Mouse (Mus musculus) hindbrain, embryonic 16.5 days (tissue): ENCODE data around the gene Trp63. TPM values are rescaled to one million over a fixed set of nuclear protein-coding genes. Genes with fewer than 3 reads are reported as not detected.
A peak's percentile ranks its signal among the peaks of the same experiment; 100 is the strongest.
"Not testable (repeated sequence)": the region's sequence is repeated elsewhere in the genome, so short reads cannot be mapped to it uniquely, and the experiment has no call there.

Experiments
- ATAC-seq: fragments of 200-750 bp; cut with Nextera tagmentation; 2 replicates; pipeline ENCODE4 v1.8.0; 2017; ENCODE audit warnings: moderate TSS enrichment, moderate library complexity
- H3K27ac ChIP-seq: fragments of 300-500 bp; sonication (generic); 2 replicates; pipeline ENCODE4 v1.5.1; 2014; ENCODE audit warnings: low read depth, mild to moderate bottlenecking, control low read depth, low read length, moderate library complexity
- H3K27me3 ChIP-seq: fragments of 300-500 bp; sonication (generic); replicated peaks from 2 replicates; pipeline ENCODE4 v1.6.1; 2014; ENCODE audit warnings: low read length; ENCODE audit not compliant: control insufficient read depth, insufficient read depth
- H3K36me3 ChIP-seq: fragments of 300-500 bp; sonication (generic); 2 replicates; pipeline ENCODE4 v1.6.1; 2014; ENCODE audit warnings: mild to moderate bottlenecking, low read length, moderate library complexity, mixed read lengths; ENCODE audit not compliant: control insufficient read depth, insufficient read depth
- H3K4me1 ChIP-seq: fragments of 300-500 bp; sonication (generic); 2 replicates; pipeline ENCODE4 v1.6.1; 2014; ENCODE audit warnings: low read depth, low read length; ENCODE audit not compliant: control insufficient read depth, insufficient read depth
- H3K4me2 ChIP-seq: fragments of 300-500 bp; sonication (generic); 2 replicates; pipeline ENCODE4 v1.6.1; 2014; ENCODE audit warnings: mild to moderate bottlenecking, low read length, control low read depth, moderate library complexity
- H3K4me3 ChIP-seq: fragments of 300-500 bp; sonication (generic); 2 replicates; pipeline ENCODE4 v1.5.1; 2014; ENCODE audit warnings: mild to moderate bottlenecking, low read length, control low read depth, moderate library complexity
- H3K9ac ChIP-seq: fragments of 300-500 bp; sonication (generic); 2 replicates; pipeline ENCODE4 v1.6.1; 2014; ENCODE audit warnings: low read depth, mild to moderate bottlenecking, control low read depth, low read length, moderate library complexity
- H3K9me3 ChIP-seq: fragments of 300-500 bp; sonication (generic); 2 replicates; pipeline ENCODE4 v1.6.1; 2014; ENCODE audit warnings: mild to moderate bottlenecking, low read length, moderate library complexity; ENCODE audit not compliant: control insufficient read depth
- whole genome bisulfite sequencing: fragments of 180-500 bp; shearing (Covaris S2); extraction: QIAGEN DNeasy Blood & Tissue Kit; methylation state at CpG from one replicate; pipeline ENCODE4 v1.1.7; 2014; 5-methylcytosine and 5-hydroxymethylcytosine counted together
- polyA plus RNA-seq: library from polyadenylated mRNA; unstranded; fragments of >200 nt; fragmentation: Nextera tagmentation; extraction: Ambion mirVana; gene quantifications from 2 replicates; pipeline ENCODE4 v1.2.1, GENCODE M21; 2015

Trp63 gene
- 0.14 and 0.18 TPM in 2 replicates for polyA plus RNA-seq

DNA sequence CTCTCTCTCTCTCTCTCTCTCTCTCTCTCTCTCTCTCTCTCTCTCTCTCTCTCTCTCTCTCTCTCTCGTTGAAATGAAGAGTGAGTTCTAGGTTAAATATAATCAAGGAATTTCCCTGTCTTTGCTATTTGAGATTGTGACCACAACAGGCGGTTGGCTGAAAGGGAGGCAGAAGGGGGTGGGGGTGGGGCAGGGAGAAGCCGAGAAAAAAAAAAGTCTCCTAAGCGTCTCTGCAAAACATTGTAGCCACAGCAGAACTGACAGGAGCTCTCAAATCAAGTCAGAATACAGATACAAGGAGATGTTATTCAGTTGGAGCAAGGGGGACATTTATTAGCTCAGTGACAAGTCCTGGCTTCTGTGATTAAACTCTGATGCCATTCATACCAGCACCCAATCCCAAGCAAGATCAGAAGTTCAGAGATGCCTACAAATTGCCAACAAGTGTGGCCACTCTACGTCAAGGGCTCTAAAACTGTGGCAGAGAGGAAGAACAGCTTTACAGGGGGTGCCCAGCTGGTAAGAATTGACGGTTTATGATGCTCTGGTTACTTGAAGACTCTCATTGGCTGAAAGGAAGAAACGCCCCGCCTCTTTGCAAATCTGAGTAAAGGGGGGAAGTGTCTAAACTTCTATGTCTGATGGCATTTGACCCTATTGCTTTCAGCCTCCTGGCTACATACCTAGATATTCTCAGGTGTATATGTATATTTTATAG lies at the start of gene Trp63:
Trp63 (plus strand) TSS at position 233 of the 718 bp plus-strand sequence.
- Histone ChIP-seq H3K27ac (no peak within 1 kb of the TSS), H3K4me3 (no peak within 1 kb of the TSS), H3K4me1 (no peaks in the 10 kb centered on the region), H3K9me3 (no peaks in the 10 kb centered on the region), H3K4me2 (peak within 1 kb of the TSS; percentile 33), H3K9ac (no peak within 1 kb of the TSS), H3K36me3 (no peaks in the 10 kb centered on the region), H3K27me3 (no peaks in the 10 kb centered on the region; the same call in 1 of the 2 replicates)
- WGBS = 50% methylated on average over 8 of the region's 8 CpGs
- ATAC-seq = no peak

DNA sequence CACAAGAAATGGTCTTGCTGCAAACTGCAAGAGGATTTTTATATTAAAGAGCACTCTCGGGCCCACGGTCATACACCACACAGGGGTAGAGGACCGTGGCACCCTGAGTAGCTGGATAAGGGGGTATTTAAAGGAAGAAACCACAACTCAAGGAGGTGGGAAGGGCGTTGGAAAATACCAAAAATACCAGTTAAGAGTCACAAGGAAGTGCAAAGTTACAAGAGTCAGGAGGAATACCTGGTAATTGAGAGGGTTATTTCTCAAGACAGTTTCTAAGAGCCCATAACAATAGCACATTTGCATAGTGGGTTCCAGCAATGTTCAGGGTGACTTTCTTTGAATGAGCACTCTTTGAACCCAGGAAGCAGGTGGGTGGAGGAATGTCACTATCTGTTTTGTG lies 38.8 kb upstream of the Trp63 start:
- H3K27me3 ChIP-seq, ATAC-seq, H3K36me3 ChIP-seq, H3K4me1 ChIP-seq, H3K4me3 ChIP-seq, H3K9ac ChIP-seq, H3K4me2 ChIP-seq, H3K27ac ChIP-seq, H3K9me3 ChIP-seq: not testable (repeated sequence)
- 80% methylated on average over 4 of the region's 4 CpGs for WGBS

- Histone ChIP-seq H3K36me3 (no peaks in the 10 kb centered on the region), H3K9ac (no peak overlapping the region), H3K27me3 (no peaks in the 10 kb centered on the region), H3K4me1 (no peaks in the 10 kb centered on the region), H3K4me3 (no peak overlapping the region), H3K4me2 (no peak overlapping the region), H3K9me3 (no peaks in the 10 kb centered on the region; the same call in 1 of the 2 replicates), H3K27ac (no peak overlapping the region)
- WGBS = 51% methylated on average over 9 of the region's 9 CpGs
- ATAC-seq = peak; percentile 64; the same call in 1 of the 2 replicates
Observed at GRCm38 (mm10) chr16:25660510-25661235, 22.9 kb upstream of the Trp63 start.

GRCm38 (mm10) chr16:25663116-25663515 lies 20.4 kb upstream of the Trp63 start:
- no peak overlapping the region for H3K9ac ChIP-seq
- no peak for ATAC-seq
- 75% methylated on average over 3 of the region's 3 CpGs for WGBS

DNA sequence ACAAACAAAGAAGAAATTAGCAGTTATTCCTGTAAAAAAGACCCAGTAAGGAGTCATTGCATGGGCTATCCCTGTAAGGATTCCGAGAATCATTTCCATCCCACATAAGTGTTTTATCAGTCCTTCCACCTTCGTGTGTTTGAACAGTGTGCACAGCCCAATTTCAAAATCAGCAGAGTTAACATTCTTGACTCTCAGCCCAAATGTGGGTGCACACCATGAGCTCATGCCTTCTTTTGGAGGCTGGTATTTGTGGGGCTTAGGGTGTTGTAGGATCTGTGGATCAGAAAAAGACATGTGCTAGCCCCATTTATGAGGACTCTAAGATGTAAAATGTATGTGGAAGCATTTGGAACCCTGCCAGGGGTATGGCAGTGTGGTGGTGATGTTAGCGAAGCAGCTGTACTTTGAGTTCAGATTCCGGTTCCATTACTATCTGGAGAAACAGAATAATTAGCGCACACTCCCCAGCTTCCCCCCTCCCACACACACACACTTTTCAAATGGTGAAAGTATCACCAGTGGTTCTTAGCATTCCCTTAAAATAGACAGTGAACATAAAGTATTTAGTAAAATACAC lies 9.6 kb upstream of the Trp63 start:
- H3K9ac ChIP-seq = no peak overlapping the region
- no peak overlapping the region for H3K27ac ChIP-seq
- H3K27me3 ChIP-seq = no peaks in the 10 kb centered on the region
- no peak overlapping the region for H3K4me2 ChIP-seq
- no peaks in the 10 kb centered on the region for H3K36me3 ChIP-seq
- no peaks in the 10 kb centered on the region for H3K4me1 ChIP-seq
- ATAC-seq = no peak
- no peaks in the 10 kb centered on the region for H3K9me3 ChIP-seq
- WGBS = 78% methylated on average over 5 of the region's 5 CpGs
- H3K4me3 ChIP-seq = no peak overlapping the region

More at GRCm38 (mm10) chr16:25663116-25663515, 20.4 kb upstream of the Trp63 start:
- Histone ChIP-seq H3K27ac (no peak overlapping the region), H3K27me3 (no peaks in the 10 kb centered on the region), H3K36me3 (no peaks in the 10 kb centered on the region), H3K9me3 (no peaks in the 10 kb centered on the region; the same call in 1 of the 2 replicates), H3K4me1 (no peaks in the 10 kb centered on the region), H3K4me2 (no peak overlapping the region), H3K4me3 (no peak overlapping the region)

DNA sequence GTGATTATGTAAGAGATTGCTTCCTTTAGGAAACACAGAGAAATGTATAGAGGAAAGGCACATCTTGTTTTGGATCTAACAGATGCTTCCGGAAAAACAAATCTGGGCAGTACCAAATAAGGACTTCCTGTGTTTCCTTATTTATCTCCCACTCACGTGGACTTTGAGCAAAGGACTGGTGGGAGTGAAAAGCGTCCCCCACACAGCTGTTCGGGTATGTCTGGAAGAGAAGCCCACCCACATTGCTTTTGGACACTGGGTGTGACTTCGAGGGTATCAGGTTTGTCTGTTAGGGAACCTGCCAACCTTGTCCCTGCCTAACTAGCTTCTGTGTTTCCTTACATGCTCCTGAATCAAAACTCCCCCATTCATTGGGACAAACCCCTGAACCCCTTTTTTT lies 3.2 kb upstream of the Trp63 start:
- 71% methylated on average over 5 of the region's 5 CpGs for WGBS
- Histone ChIP-seq H3K9ac (no peak overlapping the region), H3K4me1 (no peaks in the 10 kb centered on the region), H3K36me3 (no peaks in the 10 kb centered on the region), H3K4me2 (no peak overlapping the region), H3K27ac (no peak overlapping the region), H3K9me3 (no peaks in the 10 kb centered on the region), H3K4me3 (no peak overlapping the region), H3K27me3 (no peaks in the 10 kb centered on the region; the same call in 1 of the 2 replicates)
- ATAC-seq = no peak

- WGBS = 54% methylated on average over 4 of the region's 4 CpGs
- H3K4me3 ChIP-seq = no peak overlapping the region
- no peaks in the 10 kb centered on the region for H3K36me3 ChIP-seq
- no peak overlapping the region for H3K9ac ChIP-seq
- no peaks in the 10 kb centered on the region for H3K4me1 ChIP-seq
- ATAC-seq = no peak
- H3K27me3 ChIP-seq = no peaks in the 10 kb centered on the region; the same call in 1 of the 2 replicates
- no peak overlapping the region for H3K4me2 ChIP-seq
- no peaks in the 10 kb centered on the region for H3K9me3 ChIP-seq
- H3K27ac ChIP-seq = no peak overlapping the region
Observed at GRCm38 (mm10) chr16:25682533-25682932, 1.0 kb upstream of the Trp63 start.

DNA sequence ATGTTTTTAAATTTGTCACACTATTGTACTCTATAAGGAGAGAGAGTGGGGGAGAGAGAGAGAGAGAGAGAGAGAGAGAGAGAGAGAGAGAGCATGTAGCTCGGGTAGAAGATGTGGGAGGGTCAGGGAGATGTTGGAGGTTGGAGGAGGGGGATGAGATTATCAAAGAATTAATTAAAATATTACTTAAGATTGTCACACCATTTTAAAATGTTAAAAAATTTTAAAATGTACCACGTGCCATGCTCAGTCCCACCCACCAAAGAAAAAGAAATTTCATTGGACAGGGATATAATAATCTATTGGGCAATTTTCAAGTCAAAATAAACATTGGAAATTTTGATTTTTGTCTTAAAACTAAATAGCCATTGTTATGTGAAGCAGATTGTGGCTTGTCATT lies 1.0 kb downstream of the Trp63 start:
- H3K4me3 ChIP-seq = no peak overlapping the region
- no peaks in the 10 kb centered on the region for H3K4me1 ChIP-seq
- no peak overlapping the region for H3K4me2 ChIP-seq
- WGBS = 68% methylated on average over 2 of the region's 2 CpGs
- no peaks in the 10 kb centered on the region for H3K9me3 ChIP-seq
- H3K9ac ChIP-seq = no peak overlapping the region
- H3K36me3 ChIP-seq = no peaks in the 10 kb centered on the region
- no peak overlapping the region for H3K27ac ChIP-seq
- no peaks in the 10 kb centered on the region; the same call in 1 of the 2 replicates for H3K27me3 ChIP-seq
- ATAC-seq = no peak

DNA sequence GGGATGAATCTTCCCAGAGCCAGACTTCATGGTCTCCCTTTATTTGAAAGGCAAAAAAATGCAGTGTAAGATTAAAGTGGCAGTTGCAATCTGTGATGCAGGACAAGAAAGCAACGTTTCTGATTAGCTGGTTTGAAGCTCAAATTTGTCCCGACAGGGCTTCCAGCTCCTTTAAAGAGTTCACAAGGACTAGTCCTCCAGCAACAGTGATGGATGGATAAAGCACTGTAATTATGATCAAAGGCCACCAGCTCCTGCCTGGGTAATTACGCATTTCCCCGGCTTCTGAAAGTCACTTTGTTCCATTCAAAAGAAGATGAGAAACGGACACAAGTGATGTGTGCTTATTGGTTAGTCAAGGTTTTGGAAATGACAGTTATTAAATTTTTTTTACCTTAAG lies 7.0 kb downstream of the Trp63 start:
- Histone ChIP-seq H3K27me3 (no peaks in the 10 kb centered on the region), H3K36me3 (no peaks in the 10 kb centered on the region), H3K9ac (no peak overlapping the region), H3K4me2 (no peak overlapping the region), H3K9me3 (no peaks in the 10 kb centered on the region), H3K27ac (no peak overlapping the region), H3K4me1 (no peaks in the 10 kb centered on the region), H3K4me3 (no peak overlapping the region)
- 26% methylated on average over 5 of the region's 5 CpGs for WGBS
- ATAC-seq = no peak
